Mouse (Mus musculus) embryonic facial prominence, embryonic 12.5 days (tissue): Measurements from ENCODE around the gene Tfip11. TPM values are rescaled to one million over a fixed set of nuclear protein-coding genes. Genes with fewer than 3 reads are reported as not detected.

Experiments
- ATAC-seq: fragments of 200-750 bp; cut with Nextera tagmentation; 2 replicates; pipeline ENCODE4 v1.8.0; 2017; ENCODE audit not compliant: insufficient number of reproducible peaks, insufficient read depth, low FRiP score, low TSS enrichment
- H3K27ac ChIP-seq: fragments of 300-500 bp; sonication (generic); 2 replicates; pipeline ENCODE4 v1.5.1; 2016; ENCODE audit warnings: mild to moderate bottlenecking
- H3K27me3 ChIP-seq: fragments of 300-500 bp; sonication (generic); 2 replicates; pipeline ENCODE4 v1.6.1; 2016; ENCODE audit warnings: mild to moderate bottlenecking, moderate library complexity
- H3K36me3 ChIP-seq: fragments of 300-500 bp; sonication (generic); 2 replicates; pipeline ENCODE4 v1.6.1; 2016; ENCODE audit warnings: mild to moderate bottlenecking
- H3K4me1 ChIP-seq: fragments of 300-500 bp; sonication (generic); 2 replicates; pipeline ENCODE4 v1.6.1; 2016
- H3K4me2 ChIP-seq: fragments of 300-500 bp; sonication (generic); replicated peaks from 2 replicates; pipeline ENCODE4 v1.6.1; 2016; ENCODE audit warnings: mild to moderate bottlenecking, moderate library complexity
- H3K4me3 ChIP-seq: fragments of 300-500 bp; sonication (generic); 2 replicates; pipeline ENCODE4 v1.5.1; 2016; ENCODE audit warnings: mild to moderate bottlenecking
- H3K9ac ChIP-seq: fragments of 300-500 bp; sonication (generic); 2 replicates; pipeline ENCODE4 v1.6.1; 2016; ENCODE audit warnings: mild to moderate bottlenecking, moderate library complexity
- H3K9me3 ChIP-seq: fragments of 300-500 bp; sonication (generic); 2 replicates; pipeline ENCODE4 v1.6.1; 2016; ENCODE audit warnings: mild to moderate bottlenecking, moderate library complexity
- WGBS: fragments of 180-500 bp; shearing (Covaris S2); methylation state at CpG from one replicate; pipeline ENCODE4 v1.1.7; 2016; 5-methylcytosine and 5-hydroxymethylcytosine counted together
- polyA plus RNA-seq: library from polyadenylated mRNA; unstranded; fragments of >200 nt; fragmentation: Nextera tagmentation; extraction: Ambion mirVana; gene quantifications from 2 replicates; pipeline ENCODE4 v1.2.1, GENCODE M21; 2016

Gene Tfip11
- polyA plus RNA-seq, result 37.7 and 41.3 TPM in 2 replicates

- H3K36me3 ChIP-seq, result peaks cover 30% of the 10 kb centered on the region
These were observed at the start of gene Tfip11 for GRCm38 (mm10) chr5:112325546-112326445. Gene Tfip11 (plus strand): TSS chr5:112326358.

GRCm38 (mm10) chr5:112276907-112277348 is 49.2 kb upstream of the Tfip11 start:
- ATAC-seq, result peak; percentile 12; the same call in 1 of the 2 replicates
- Histone ChIP-seq H3K4me2 (peak overlapping the region; percentile 84), H3K27ac (peak overlapping the region; percentile 54; the same call in 1 of the 2 replicates), H3K27me3 (no peaks in the 10 kb centered on the region), H3K36me3 (no peaks in the 10 kb centered on the region), H3K4me1 (peaks cover 20% of the 10 kb centered on the region), H3K4me3 (peak overlapping the region; percentile 77), H3K9ac (peak overlapping the region; percentile 82), H3K9me3 (no peaks in the 10 kb centered on the region)
- WGBS, result under 1% methylated on average over 24 of the region's 24 CpGs

More at GRCm38 (mm10) chr5:112325546-112326445, at the start of gene Tfip11:
- 8% methylated on average over 48 of the region's 48 CpGs for WGBS
- H3K27ac ChIP-seq, result peak within 1 kb of the TSS; percentile 65; the same call in 1 of the 2 replicates
- H3K4me2 ChIP-seq, result peak within 1 kb of the TSS; percentile 65
- peaks cover 15% of the 10 kb centered on the region for H3K4me1 ChIP-seq
- H3K9ac ChIP-seq, result peak within 1 kb of the TSS; percentile 76
- peak; percentile 79 for ATAC-seq
- H3K27me3 ChIP-seq, result no peaks in the 10 kb centered on the region
- H3K9me3 ChIP-seq, result no peaks in the 10 kb centered on the region
- peak within 1 kb of the TSS; percentile 99 for H3K4me3 ChIP-seq

DNA sequence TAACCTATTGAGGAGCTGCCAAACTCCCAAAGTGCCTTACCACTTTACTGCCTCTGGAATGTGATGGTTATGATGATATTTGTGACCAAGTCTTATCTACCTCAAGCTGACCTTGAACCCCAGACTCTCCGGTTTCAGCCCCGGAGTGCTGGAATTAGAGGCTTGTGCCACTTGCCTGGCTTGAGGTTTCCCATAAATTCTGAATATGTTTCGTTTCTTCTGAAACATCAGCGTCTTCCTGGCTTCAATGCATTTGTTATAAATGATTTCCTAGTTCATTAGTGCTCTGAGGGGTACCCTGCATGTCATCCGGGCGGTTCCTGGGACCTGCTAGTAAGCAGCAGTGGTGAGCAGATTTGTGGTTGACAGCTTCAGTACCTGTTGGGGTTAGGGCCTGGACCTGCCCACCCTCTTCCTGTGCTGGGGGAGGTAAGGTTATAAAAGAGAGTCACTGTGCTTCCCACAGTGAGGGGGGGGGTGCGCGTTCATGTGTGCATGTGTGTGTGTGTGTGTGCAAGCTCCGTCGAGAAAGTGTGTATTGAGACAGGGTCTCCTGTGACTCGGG is 48.2 kb upstream of the Tfip11 start:
- Histone ChIP-seq H3K4me2 (peak overlapping the region; percentile 84; the same call in 1 of the 2 replicates), H3K9me3 (no peaks in the 10 kb centered on the region), H3K36me3 (no peaks in the 10 kb centered on the region), H3K4me3 (peak overlapping the region; percentile 77; the same call in 1 of the 2 replicates), H3K9ac (no peak overlapping the region), H3K27me3 (no peaks in the 10 kb centered on the region), H3K4me1 (peaks cover 20% of the 10 kb centered on the region), H3K27ac (no peak overlapping the region)
- no peak for ATAC-seq
- 92% methylated on average over 11 of the region's 11 CpGs for WGBS

GRCm38 (mm10) chr5:112279181-112280021 is 46.8 kb upstream of the Tfip11 start:
- Histone ChIP-seq H3K36me3 (no peaks in the 10 kb centered on the region), H3K9ac (no peak overlapping the region), H3K4me2 (no peak overlapping the region), H3K27me3 (no peaks in the 10 kb centered on the region), H3K27ac (no peak overlapping the region), H3K4me3 (no peak overlapping the region), H3K9me3 (no peaks in the 10 kb centered on the region), H3K4me1 (peaks cover 28% of the 10 kb centered on the region)
- no peak for ATAC-seq
- 85% methylated on average over 17 of the region's 17 CpGs for WGBS

- no peak overlapping the region for H3K4me2 ChIP-seq
- H3K9me3 ChIP-seq, result no peaks in the 10 kb centered on the region
- no peak overlapping the region for H3K4me3 ChIP-seq
- WGBS, result 83% methylated on average over 7 of the region's 7 CpGs
- no peak for ATAC-seq
- H3K27me3 ChIP-seq, result no peaks in the 10 kb centered on the region
- 0 out of 2 replicates have a peak overlapping the region, but pooled peaks have one; percentile 12 for H3K9ac ChIP-seq
- H3K36me3 ChIP-seq, result no peaks in the 10 kb centered on the region
- H3K4me1 ChIP-seq, result peaks cover 28% of the 10 kb centered on the region
- no peak overlapping the region for H3K27ac ChIP-seq
These were observed 46.0 kb upstream of the Tfip11 start for GRCm38 (mm10) chr5:112280151-112280550.

GRCm38 (mm10) chr5:112280863-112281660 is 45.1 kb upstream of the Tfip11 start:
- Histone ChIP-seq H3K4me1 (peaks cover 28% of the 10 kb centered on the region), H3K27ac (no peak overlapping the region), H3K9me3 (no peaks in the 10 kb centered on the region), H3K4me3 (no peak overlapping the region), H3K4me2 (no peak overlapping the region), H3K27me3 (no peaks in the 10 kb centered on the region), H3K9ac (0 out of 2 replicates have a peak overlapping the region, but pooled peaks have one; percentile 12), H3K36me3 (no peaks in the 10 kb centered on the region)
- 53% methylated on average over 15 of the region's 15 CpGs for WGBS
- no peak for ATAC-seq

DNA sequence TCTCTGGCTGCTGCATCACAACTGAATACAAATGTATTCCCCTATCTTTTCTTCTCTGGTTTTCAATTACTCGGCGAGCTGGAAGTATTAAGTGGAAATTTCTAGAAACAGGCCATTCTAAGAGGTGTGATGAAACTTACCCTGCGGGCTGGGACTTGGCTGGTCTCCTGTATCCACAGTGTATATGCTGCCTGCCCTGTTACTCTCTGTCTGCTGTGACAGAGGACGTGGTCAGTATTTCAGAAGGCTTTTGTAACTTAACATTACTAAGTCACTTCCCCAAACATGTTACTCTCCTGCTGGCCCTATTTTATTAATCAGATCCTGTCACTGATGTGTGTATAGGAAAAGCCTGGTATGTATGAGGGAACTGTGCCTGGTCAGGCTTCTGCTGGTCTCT is 44.5 kb upstream of the Tfip11 start:
- no peak for ATAC-seq
- Histone ChIP-seq H3K27me3 (no peaks in the 10 kb centered on the region), H3K4me3 (no peak overlapping the region), H3K27ac (no peak overlapping the region), H3K4me2 (no peak overlapping the region), H3K36me3 (no peaks in the 10 kb centered on the region), H3K9me3 (no peaks in the 10 kb centered on the region), H3K4me1 (peaks cover 28% of the 10 kb centered on the region), H3K9ac (no peak overlapping the region)
- 80% methylated on average over 4 of the region's 4 CpGs for WGBS

- no peak overlapping the region for H3K9ac ChIP-seq
- no peaks in the 10 kb centered on the region for H3K36me3 ChIP-seq
- ATAC-seq, result no peak
- H3K9me3 ChIP-seq, result no peaks in the 10 kb centered on the region
- no peak overlapping the region for H3K4me2 ChIP-seq
- no peak overlapping the region for H3K4me3 ChIP-seq
- WGBS, result 63% methylated on average over 6 of the region's 6 CpGs
- no peaks in the 10 kb centered on the region for H3K27me3 ChIP-seq
- H3K27ac ChIP-seq, result no peak overlapping the region
- peaks cover 27% of the 10 kb centered on the region for H3K4me1 ChIP-seq
These were observed 43.9 kb upstream of the Tfip11 start for GRCm38 (mm10) chr5:112282123-112282779.

GRCm38 (mm10) chr5:112282780-112283482 is 43.2 kb upstream of the Tfip11 start:
- no peaks in the 10 kb centered on the region for H3K36me3 ChIP-seq

More at GRCm38 (mm10) chr5:112282780-112283482, 43.2 kb upstream of the Tfip11 start:
- Histone ChIP-seq H3K4me2 (no peak overlapping the region), H3K9me3 (no peaks in the 10 kb centered on the region), H3K9ac (no peak overlapping the region), H3K27me3 (no peaks in the 10 kb centered on the region), H3K27ac (no peak overlapping the region), H3K4me1 (peaks cover 21% of the 10 kb centered on the region), H3K4me3 (no peak overlapping the region)
- ATAC-seq, result no peak
- 67% methylated on average over 9 of the region's 9 CpGs for WGBS
